Mouse (Mus musculus): ENCODE data around the gene Gm12248.

DNA sequence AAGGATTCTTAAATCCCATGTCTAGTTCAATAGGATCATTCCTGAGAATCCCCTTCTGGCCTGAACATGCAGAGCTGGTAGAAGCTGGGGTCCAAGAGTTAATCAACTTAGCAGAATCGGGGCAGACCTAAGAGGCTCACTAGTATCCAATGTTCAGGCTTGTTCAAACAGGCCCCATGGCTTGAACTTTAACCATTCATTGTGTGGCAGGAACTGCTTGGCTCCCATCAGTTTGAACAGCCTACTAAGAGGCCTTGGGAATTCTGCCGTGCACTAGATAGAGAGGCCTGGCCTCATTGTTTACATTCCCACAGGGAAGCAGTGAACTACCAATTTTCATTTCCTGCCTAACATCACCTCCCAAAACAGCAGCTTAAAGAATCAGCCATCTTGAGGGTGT, 71.3 kb downstream of the Gm12248 start:
- TF ChIP-seq CTCF (IDR thresholded peaks at IDR 0.05) = no peak
- no peak for TF ChIP-seq EP300 (IDR thresholded peaks at IDR 0.05)

All from lung, postnatal 0 days (tissue).